Mouse (Mus musculus): ENCODE measurements around the gene Dnah14.

Dnah14 gene

GRCm38 (mm10) chr1:181852466-181852865 is 276.1 kb downstream of the Dnah14 start:
- DNase-seq (ENCODE audit: low spot score) = no peak

- DNase-seq (ENCODE audit: low spot score) = no peak
Measured at GRCm38 (mm10) chr1:181853081-181853736, 276.9 kb downstream of the Dnah14 start.

DNA sequence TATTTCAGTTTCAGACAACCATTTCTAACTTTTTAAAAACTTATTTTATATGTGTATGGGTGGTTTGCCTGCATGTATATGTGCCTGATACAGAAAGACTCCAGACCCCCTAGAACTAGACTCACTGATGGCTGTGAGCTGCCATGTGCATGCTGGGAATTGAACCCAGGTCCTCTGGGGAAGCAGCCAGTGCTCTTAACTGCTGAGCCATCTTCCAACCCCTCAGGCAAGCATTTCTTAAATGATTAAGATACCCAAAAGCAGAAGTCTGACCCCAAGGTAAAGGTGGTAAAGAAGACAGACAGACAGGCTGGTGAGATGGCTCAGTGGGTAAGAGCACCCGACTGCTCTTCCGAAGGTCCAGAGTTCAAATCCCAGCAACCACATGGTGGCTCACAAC is 278.5 kb downstream of the Dnah14 start:
- DNase-seq (ENCODE audit: low spot score) = no peak

DNA sequence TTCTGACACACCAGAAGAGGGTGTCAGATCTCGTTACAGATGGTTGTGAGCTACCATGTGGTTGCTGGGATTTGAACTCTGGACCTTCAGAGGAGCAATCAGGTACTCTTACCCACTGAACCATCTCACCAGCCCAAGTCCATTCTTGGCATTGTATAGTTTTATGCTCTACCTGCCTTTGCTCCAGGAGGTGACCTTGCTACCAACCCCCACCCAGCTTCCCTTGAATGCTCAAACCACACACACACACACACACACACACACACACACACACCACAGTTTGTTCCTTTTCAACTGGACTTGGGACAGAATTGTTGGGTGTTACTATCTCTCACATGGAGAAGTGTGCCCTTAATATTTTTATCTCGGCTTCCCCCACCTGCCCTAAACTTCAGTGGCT is 280.0 kb downstream of the Dnah14 start:
- no peak for DNase-seq (ENCODE audit: low spot score)

- DNase-seq (ENCODE audit: low spot score) = no peak
Measured at GRCm38 (mm10) chr1:181860659-181861058, 284.3 kb downstream of the Dnah14 start.

DNA sequence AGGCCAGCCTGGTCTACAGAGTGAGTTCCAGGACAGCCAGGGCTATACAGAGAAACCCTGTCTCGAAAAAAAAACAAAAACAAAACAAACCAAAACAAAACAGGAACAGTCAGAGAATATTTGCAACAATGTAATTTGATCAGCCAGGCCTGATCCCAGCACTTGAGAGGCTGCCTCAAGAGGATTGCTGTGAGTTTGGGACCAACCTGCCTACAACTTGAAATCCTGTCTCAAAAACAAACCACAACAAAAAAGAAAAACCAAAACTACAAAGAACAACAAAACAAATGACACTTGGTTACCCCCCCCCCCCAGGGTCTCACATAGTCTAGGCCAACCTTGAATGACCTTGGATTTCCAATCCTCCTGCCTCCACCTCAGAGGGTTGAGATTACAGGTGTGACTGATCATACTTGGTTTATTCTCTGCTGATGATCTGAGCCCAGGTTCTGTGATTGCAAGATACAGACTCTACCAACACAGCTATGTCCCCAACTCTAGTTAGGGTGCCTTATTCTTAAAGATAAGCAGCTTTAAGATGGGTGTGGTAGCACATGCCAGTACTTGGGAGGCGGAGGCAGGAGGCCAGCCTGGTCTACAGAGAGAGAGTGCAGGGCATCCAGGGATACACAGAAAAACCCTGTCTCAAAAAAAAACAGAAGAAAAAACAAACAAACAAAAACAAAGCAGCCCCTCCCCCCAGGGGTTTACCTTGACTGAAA is 285.0 kb downstream of the Dnah14 start:
- DNase-seq (ENCODE audit: low spot score) = no peak

- no peak for DNase-seq (ENCODE audit: low spot score)
Measured at GRCm38 (mm10) chr1:181862676-181863374, 286.5 kb downstream of the Dnah14 start.

DNA sequence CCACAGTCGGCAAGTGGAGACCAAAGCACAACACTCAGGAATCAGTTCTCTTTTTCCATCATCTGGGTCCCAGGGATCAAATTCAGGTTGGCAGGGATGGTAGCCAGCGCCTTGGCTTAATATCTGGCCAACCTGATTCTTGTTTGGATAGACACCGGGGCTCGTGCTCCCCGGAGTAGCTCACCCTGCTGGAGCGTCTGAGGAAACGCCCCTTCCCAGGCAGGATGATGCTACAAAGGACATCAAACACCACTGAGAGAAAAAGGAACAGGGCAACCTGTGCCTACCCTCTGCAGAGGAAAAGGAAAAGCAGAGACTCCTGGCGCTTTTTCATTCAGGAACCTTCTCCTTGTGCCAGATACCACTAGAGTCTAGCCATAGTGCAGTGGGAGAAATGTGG is 287.1 kb downstream of the Dnah14 start:
- no peak for DNase-seq (ENCODE audit: low spot score)

Data from c-Kit-positive CD71-positive TER-119-positive erythroid progenitor cells, embryonic 14.5 days (primary cell).